Mouse (Mus musculus): ENCODE results near the gene Pja2.

DNA sequence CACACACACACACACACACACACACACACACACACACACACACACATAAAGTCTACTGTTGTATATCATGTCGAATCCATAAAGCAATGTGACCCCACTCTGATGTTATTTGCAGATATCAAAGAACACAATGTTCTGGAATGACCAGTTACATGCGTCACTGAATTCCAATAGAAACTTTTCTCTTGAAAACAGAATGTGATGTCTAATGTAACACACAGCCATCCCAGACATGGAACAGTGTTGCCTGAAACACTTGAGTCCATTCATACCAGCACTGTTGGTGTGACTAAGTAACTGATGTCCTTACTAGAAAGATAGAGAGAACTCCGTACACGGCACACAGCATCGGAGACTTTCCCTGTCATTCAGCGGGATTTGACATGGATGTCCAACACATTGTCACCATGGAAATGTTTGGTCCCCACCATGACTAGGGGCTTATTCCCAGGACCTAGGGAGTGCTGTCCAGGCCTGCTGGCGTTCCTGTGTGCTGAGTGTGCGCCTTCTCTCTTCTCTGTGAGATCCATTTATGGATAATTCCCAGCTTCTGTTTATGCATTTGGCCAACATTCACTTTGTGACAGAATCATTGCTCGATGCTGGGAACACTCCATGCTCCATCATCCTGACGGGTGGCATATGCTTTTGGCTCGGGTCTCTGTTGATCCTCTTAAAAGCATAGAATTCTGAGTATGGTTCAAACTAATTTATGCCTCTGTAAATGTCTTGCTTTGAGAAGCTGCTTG is 90.0 kb downstream of the Pja2 start:
- TF ChIP-seq CTCF (IDR thresholded peaks at IDR 0.05; ENCODE audit: borderline replicate concordance, insufficient read depth, low read length) (no peak), POLR2A (IDR thresholded peaks at IDR 0.05; ENCODE audit: low read depth, low read length) (no peak)

Measured in embryonic fibroblast, embryonic 13.5 days (primary cell).